Mouse (Mus musculus): ENCODE measurements around the gene Epb41l3.

GRCm38 (mm10) chr17:69067937-69068739 lies 7.3 kb upstream of the Epb41l3 start:
- no peak for TF ChIP-seq TCF12 (IDR thresholded peaks at IDR 0.05; ENCODE audit: low read depth, low read length)
- no peak for TF ChIP-seq SIN3A (IDR thresholded peaks at IDR 0.05; ENCODE audit: low read length)
- TF ChIP-seq CTCF (IDR thresholded peaks at IDR 0.05 in 2 of 3, conservative IDR thresholded peaks at IDR 0.05 in 1 of 3; ENCODE audit: control insufficient read depth in 1 of 3, insufficient read depth in 1 of 3, low read depth in 2 of 3, low read length in 3 of 3, poor library complexity in 1 of 3, severe bottlenecking in 1 of 3) = no peak
- no peak for TF ChIP-seq POLR2A (IDR thresholded peaks at IDR 0.05; ENCODE audit: control insufficient read depth in 1 of 2, insufficient read depth in 1 of 2, low read depth in 1 of 2, low read length in 2 of 2, poor library complexity in 1 of 2)
- TF ChIP-seq ZNF384 (IDR thresholded peaks at IDR 0.05; ENCODE audit: low read depth, low read length) = no peak
- TF ChIP-seq ZC3H11A (IDR thresholded peaks at IDR 0.05; ENCODE audit: low read depth, low read length) = no peak
- no peak for TF ChIP-seq POLR2AphosphoS2 (IDR thresholded peaks at IDR 0.05; ENCODE audit: low read length)
- TF ChIP-seq EP300 (IDR thresholded peaks at IDR 0.05; ENCODE audit: low read depth in 1 of 2, low read length in 2 of 2) = no peak
- no peak for TF ChIP-seq USF2 (IDR thresholded peaks at IDR 0.05; ENCODE audit: borderline replicate concordance in 1 of 2, insufficient read depth in 1 of 2, low read depth in 1 of 2, low read length in 2 of 2)
- TF ChIP-seq GABPA (IDR thresholded peaks at IDR 0.05; ENCODE audit: low read depth, low read length) = no peak
- TF ChIP-seq TBP (IDR thresholded peaks at IDR 0.05; ENCODE audit: low read depth, low read length) = no peak
- no peak for TF ChIP-seq USF1 (IDR thresholded peaks at IDR 0.05; ENCODE audit: low read depth, low read length)
- TF ChIP-seq MAFK (IDR thresholded peaks at IDR 0.05; ENCODE audit: borderline replicate concordance, low read depth, low read length) = no peak
- TF ChIP-seq KAT2A (conservative IDR thresholded peaks at IDR 0.05; ENCODE audit: low read depth, low read length) = no peak

Data from MEL (cell line).